Mouse (Mus musculus) heart, embryonic 13.5 days (tissue): ENCODE results near the gene Fgfr2. TPM values are rescaled to one million over a fixed set of nuclear protein-coding genes. Genes with fewer than 3 reads are reported as not detected.

Experiments used
- ATAC-seq: fragments of 200-750 bp; cut with Nextera tagmentation; 2 replicates; pipeline ENCODE4 v1.8.0; 2017; ENCODE audit warnings: moderate TSS enrichment; ENCODE audit not compliant: insufficient number of reproducible peaks, low FRiP score, low TSS enrichment; ENCODE audit errors: extremely low read depth
- H3K27ac ChIP-seq: fragments of 300-500 bp; sonication (generic); replicated peaks from 2 replicates; pipeline ENCODE4 v1.5.1; 2015; ENCODE audit warnings: moderate library complexity, mild to moderate bottlenecking, inconsistent platforms
- H3K27me3 ChIP-seq: fragments of 300-500 bp; sonication (generic); replicated peaks from 2 replicates; pipeline ENCODE4 v1.6.1; 2015; ENCODE audit warnings: mild to moderate bottlenecking, inconsistent platforms
- H3K36me3 ChIP-seq: fragments of 300-500 bp; sonication (generic); 2 replicates; pipeline ENCODE4 v1.6.1; 2015; ENCODE audit warnings: mild to moderate bottlenecking, inconsistent platforms
- H3K4me1 ChIP-seq: fragments of 300-500 bp; sonication (generic); 2 replicates; pipeline ENCODE4 v1.6.1; 2015; ENCODE audit warnings: inconsistent platforms
- H3K4me2 ChIP-seq: fragments of 300-500 bp; sonication (generic); 2 replicates; pipeline ENCODE4 v1.6.1; 2015; ENCODE audit warnings: inconsistent platforms, mild to moderate bottlenecking, moderate library complexity
- H3K4me3 ChIP-seq: fragments of 300-500 bp; sonication (generic); 2 replicates; pipeline ENCODE4 v1.5.1; 2015; ENCODE audit warnings: moderate library complexity, mild to moderate bottlenecking, inconsistent platforms
- H3K9ac ChIP-seq: fragments of 300-500 bp; sonication (generic); 2 replicates; pipeline ENCODE4 v1.6.1; 2015; ENCODE audit warnings: inconsistent platforms, mild to moderate bottlenecking, moderate library complexity
- H3K9me3 ChIP-seq: fragments of 300-500 bp; sonication (generic); 2 replicates; pipeline ENCODE4 v1.6.1; 2016; ENCODE audit warnings: inconsistent platforms
- WGBS: fragments of 180-500 bp; shearing (Covaris S2); methylation state at CpG from one replicate; pipeline ENCODE4 v1.1.7; 2015; ENCODE audit warnings: mixed read lengths; 5-methylcytosine and 5-hydroxymethylcytosine counted together
- microRNA-seq: library from miRNA; unstranded; fragments of <30 nt; microRNA quantifications from one replicate; pipeline ENCODE4, GENCODE M21; 2016
- polyA plus RNA-seq: library from polyadenylated mRNA; unstranded; fragments of >200 nt; fragmentation: Nextera tagmentation; extraction: Ambion mirVana; gene quantifications from 2 replicates; pipeline ENCODE4 v1.2.1, GENCODE M21; 2015

Gene Fgfr2
- polyA plus RNA-seq, 1 experiment from 2014 or later = 22.5 TPM

DNA sequence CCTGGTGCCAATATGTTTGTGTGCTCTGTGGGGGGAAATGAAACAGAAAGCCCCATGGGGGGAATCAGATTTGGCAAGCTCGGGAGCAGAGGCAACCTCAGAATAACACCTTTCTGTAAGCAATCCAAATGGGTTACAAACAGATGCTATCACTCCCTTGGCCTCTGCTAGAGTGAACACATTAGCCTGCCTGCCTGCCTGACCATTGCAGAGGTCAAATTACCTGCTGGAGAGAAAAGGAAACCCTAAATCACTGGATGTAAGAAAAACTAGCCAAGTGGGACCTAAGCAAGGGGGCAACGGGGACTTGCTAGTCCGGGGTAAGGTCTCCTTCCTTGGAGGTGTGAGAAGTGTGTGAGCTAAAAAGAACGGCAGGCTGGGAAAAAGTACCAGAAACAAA is 3004.4 kb downstream of the Fgfr2 start:
- WGBS = 26% methylated on average over 4 of the region's 4 CpGs
- Histone ChIP-seq H3K9me3 (no peaks in the 10 kb centered on the region), H3K36me3 (no peaks in the 10 kb centered on the region), H3K4me1 (peaks cover 21% of the 10 kb centered on the region), H3K27ac (no peak overlapping the region), H3K4me3 (no peak overlapping the region), H3K4me2 (no peak overlapping the region), H3K9ac (no peak overlapping the region), H3K27me3 (no peaks in the 10 kb centered on the region)
- no peak for ATAC-seq

DNA sequence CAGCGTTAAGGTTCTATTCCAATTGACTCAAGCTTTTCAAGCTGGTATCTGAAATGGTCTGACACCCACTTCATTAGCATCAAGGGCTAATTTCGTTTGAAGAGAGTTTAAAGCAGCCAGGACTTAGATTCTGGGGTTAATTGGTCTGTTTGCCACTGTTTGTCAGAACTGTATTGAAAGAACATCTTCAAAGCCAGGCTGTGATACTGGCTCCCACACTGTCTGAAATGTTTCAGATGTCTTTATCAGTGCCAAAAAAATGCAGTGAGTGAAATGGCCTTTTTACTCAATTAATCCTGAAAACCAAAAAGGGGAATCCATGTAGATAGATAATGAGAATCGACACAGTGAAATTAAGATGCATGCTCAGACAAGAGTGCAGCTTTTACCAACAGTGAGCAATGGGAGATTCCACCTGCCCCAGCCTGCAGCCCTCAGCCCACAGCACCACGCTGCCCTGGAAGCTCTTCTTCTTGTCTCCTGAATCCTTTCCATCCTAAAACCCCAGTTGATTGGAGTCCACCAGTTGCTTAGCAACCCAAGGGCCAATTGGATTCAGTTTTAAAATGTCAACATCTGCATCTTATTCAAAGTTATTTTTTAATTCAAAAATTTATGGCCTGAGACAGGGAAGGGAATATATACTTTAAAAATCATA is 3005.6 kb downstream of the Fgfr2 start:
- Histone ChIP-seq H3K4me3 (no peak overlapping the region), H3K4me1 (peaks cover 21% of the 10 kb centered on the region), H3K27ac (no peak overlapping the region), H3K36me3 (no peaks in the 10 kb centered on the region), H3K27me3 (no peaks in the 10 kb centered on the region), H3K9ac (no peak overlapping the region), H3K9me3 (no peaks in the 10 kb centered on the region), H3K4me2 (no peak overlapping the region)
- no peak for ATAC-seq
- 40% methylated on average over 4 of the region's 4 CpGs for WGBS

DNA sequence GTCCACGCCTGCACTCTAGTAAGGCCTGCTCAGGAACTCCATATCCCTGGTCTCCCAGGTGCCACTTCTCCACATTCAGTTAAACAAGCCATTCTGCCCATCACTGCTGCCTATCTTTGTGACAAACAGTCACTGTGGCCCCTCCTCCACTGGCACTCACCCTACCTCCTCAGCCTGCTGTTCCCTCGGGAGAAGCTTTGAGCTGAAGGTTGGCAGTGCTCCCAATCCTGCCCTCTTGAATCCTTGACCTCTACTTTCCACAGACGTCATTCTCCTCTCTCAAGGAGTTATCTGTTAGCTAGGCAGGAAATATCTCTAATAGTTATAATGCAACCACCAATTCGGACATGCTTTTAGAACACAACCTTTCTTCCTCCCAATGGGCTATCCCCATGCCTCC is 3008.7 kb downstream of the Fgfr2 start:
- Histone ChIP-seq H3K27me3 (no peaks in the 10 kb centered on the region), H3K4me3 (no peak overlapping the region), H3K9me3 (no peaks in the 10 kb centered on the region), H3K9ac (no peak overlapping the region), H3K27ac (0 out of 2 replicates have a peak overlapping the region, but pooled peaks have one; percentile 10), H3K36me3 (no peaks in the 10 kb centered on the region), H3K4me1 (peaks cover 20% of the 10 kb centered on the region), H3K4me2 (no peak overlapping the region)
- WGBS = 31% methylated on average over 4 of the region's 4 CpGs
- no peak for ATAC-seq

Small RNA genes lying within 50 kb of the gene (microRNA-seq; reads per million reads assigned to microRNA genes)
- 0.61 reads per million for gene Mir7061

Other genes starting within 250 kb of the Fgfr2 start
- gene Zranb1, start 192.2 kb downstream of the Fgfr2 start, polyA plus RNA-seq = 7.5 and 8.0 TPM in 2 replicates
- gene Ctbp2, start 1.0 kb upstream of the Fgfr2 start, polyA plus RNA-seq = 46.8 and 50.6 TPM in 2 replicates